Mouse (Mus musculus) lung, postnatal 0 days (tissue): ENCODE measurements at regions not wholly inside any gene's neighbourhood (a gene's known extent, or its start where the extent isn't known, plus 50 kb on each side); places are given as distances from the start of the nearest gene placed in this dataset.

ENCODE experiments used
- CTCF ChIP-seq: IDR thresholded peaks from 2 replicates; pipeline ENCODE4 v1.5.1; 2016; ENCODE audit warnings: antibody characterized with exemption, mild to moderate bottlenecking
- EP300 ChIP-seq: IDR thresholded peaks from 2 replicates; pipeline ENCODE4 v1.6.1; 2016; ENCODE audit warnings: antibody characterized with exemption, mild to moderate bottlenecking, control low read depth

GRCm38 (mm10) chr13:97427537-97427936, 186.6 kb downstream of the Enc1 start:
- TF ChIP-seq CTCF (no peak), EP300 (no peak)
